Mouse (Mus musculus) mouse embryonic stem cell (cell line): ENCODE data around the gene Klhl35.

Experiments
- in situ Hi-C, 2 experiments: fragments of 300-500 bp; cut with MboI; formaldehyde crosslinking; loops; 1 replicate in 1 of 2; 3 replicates in 1 of 2; pipeline ENCODE4 v1.14.3; 2019 to 2020; ENCODE audit warnings: low sequenced_read_pairs in 2 of 2, low pct_unique_long_range_greater_than_20kb in 1 of 2, mixed read lengths in 1 of 2; ENCODE audit not compliant: unreplicated experiment in 1 of 2

Gene Klhl35

GRCm38 (mm10) chr7:99465811-99466210, at the start of gene Klhl35:
Gene Klhl35 (plus strand): TSS chr7:99466004.
- in situ Hi-C loops: no loop called here

- in situ Hi-C loops: no loop called here
These were observed 46.5 kb upstream of the Klhl35 start for GRCm38 (mm10) chr7:99419311-99419710.

DNA sequence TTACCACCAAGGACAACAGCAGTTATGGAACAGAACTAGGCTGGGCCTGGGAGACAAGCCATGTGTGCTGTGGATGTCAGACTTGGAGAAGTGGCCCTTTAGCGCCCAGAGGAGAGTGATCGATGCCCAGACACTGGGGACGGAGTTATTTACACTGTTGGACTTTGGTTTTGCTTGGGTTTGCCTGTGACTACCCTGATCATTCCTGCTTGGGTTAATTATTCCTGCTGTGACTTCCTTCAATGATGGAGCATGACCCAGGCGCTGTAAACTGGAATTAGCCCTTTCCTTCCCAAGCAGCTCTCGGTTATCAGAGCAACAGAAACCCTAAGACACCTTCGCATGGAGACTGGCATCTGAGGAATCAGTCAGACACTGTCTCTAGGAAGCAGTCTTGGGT, 44.8 kb upstream of the Klhl35 start:
- in situ Hi-C loops: no loop called here

DNA sequence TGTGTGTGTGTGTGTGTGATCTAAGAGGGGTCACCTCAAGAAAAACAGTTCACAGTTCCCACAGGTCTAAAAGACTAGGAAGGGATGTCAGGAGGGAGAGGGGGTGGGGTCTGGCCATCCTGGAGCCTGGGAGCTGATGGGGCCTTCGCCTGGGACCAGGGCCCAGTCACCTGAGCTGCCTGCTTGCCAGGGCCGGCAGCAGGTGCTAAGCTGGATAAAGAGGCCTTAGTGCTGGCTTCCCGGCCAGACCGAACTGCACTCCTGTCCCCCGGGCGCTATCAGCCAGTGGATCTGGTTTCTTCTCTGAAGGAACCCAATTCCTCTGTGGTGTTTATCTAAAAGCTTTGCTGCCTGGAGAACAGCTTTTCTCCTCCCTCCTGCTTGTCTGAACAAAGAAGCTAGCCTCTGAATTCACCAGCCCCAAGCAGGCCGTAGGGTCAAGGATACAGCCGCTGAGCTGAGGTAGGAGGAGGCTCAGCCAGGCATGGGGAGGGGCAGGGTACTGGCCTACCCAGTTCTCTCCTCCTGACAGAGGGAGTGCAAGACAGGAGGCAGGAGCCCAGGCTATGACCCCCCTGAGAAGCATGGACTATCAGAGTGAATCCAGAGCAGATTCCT, 41.2 kb upstream of the Klhl35 start:
- in situ Hi-C loops: no loop called here

DNA sequence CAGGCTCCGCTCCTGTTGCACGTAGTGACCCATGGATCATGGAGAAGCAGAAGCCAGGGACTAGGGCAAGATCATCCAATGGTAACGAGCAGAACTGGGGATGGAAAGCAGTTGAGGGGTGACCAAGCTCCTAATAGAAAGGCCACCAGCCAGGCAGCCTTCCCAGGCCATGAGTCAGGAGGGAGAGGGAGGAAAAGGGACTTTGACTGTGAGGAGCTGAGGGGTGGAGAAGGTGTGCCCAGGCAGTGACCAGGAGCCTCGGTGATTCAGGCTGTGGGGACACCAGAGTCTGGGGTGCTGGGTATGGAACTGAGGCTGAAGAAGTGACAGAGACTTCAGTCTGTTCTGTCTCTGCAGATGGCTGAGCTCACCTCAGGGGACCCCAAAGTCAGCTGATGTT, 40.1 kb upstream of the Klhl35 start:
- in situ Hi-C loops: no loop called here

DNA sequence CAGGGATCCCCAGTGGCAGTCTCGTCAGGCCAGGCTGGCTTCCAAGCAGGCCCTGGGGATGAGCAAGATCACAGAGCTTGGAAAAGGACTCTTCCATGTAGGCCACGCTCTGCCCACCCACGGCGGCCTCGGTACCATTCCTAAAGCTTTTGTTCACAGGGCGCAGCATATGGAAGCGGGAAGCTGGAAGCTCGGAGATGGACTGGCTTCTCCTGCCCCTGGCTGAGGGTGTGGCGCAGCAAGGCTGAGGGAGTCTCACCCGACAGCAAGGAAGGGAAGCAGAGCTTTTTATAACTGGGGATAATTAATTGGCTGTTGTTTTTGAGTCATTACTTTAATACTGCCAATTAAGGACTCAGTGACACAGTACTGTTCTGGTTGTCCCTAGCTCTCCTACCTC, 38.8 kb upstream of the Klhl35 start:
- in situ Hi-C loops: no loop called here

GRCm38 (mm10) chr7:99427987-99428386, 37.8 kb upstream of the Klhl35 start:
- in situ Hi-C loops: no loop called here

- in situ Hi-C loops: no loop called here
These were observed 37.0 kb upstream of the Klhl35 start for GRCm38 (mm10) chr7:99428836-99429235.

DNA sequence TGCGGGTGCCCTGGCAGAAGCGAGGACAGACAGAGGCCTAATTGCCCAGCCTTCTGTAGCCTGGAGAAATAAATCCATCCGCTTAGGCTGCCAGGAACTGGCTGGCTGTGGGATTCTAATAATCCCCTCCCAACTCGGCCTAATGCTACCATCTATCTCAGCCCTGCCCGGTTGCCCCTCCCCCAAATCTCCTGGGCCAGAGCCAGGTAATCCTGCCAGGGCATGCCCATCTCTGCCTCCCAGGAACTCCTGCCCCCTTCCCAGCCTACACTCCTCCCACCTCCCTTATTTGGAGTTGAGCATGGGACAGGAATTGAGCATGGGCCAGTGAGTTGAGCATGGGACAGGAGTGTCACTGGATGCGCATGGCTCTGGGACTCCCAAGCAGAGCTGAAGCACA, 36.0 kb upstream of the Klhl35 start:
- in situ Hi-C loops: no loop called here

GRCm38 (mm10) chr7:99430246-99430645, 35.6 kb upstream of the Klhl35 start:
- in situ Hi-C loops: no loop called here

GRCm38 (mm10) chr7:99432248-99432647, 33.6 kb upstream of the Klhl35 start:
- in situ Hi-C loops: no loop called here

GRCm38 (mm10) chr7:99432863-99433262, 32.9 kb upstream of the Klhl35 start:
- in situ Hi-C loops: no loop called here

- in situ Hi-C loops: no loop called here
These were observed 31.0 kb upstream of the Klhl35 start for GRCm38 (mm10) chr7:99434672-99435250.

GRCm38 (mm10) chr7:99436530-99436929, 29.3 kb upstream of the Klhl35 start:
- in situ Hi-C loops: no loop called here

GRCm38 (mm10) chr7:99438881-99439280, 26.9 kb upstream of the Klhl35 start:
- in situ Hi-C loops: no loop called here

DNA sequence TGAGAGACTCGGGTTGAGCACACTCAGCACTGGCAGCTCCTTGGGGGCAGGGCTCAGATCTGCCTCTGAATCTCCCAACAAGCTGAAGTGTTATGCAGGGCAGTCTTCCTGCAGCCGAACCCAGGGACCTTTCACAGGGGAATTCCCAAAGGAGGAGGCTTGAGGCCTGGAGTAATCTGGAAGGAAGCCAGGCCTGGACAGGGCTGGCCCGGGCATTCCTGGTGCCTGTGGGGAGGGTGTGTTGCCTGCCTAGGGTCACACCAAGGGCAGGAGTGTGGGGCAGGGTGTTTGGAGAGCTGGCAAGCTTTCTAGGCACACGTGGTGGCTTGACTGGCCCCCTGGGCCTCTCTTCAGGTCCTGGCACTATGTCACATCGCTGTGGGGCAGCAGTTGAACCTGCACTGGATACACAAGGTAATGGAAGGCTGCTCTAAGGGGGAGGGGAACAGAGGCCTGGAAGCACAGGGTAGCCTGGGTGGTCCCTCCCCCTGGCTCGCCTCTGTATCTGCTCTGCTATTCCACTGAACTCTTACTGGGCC, 24.2 kb upstream of the Klhl35 start:
- in situ Hi-C loops: no loop called here

GRCm38 (mm10) chr7:99443164-99443563, 22.6 kb upstream of the Klhl35 start:
- in situ Hi-C loops: no loop called here

- in situ Hi-C loops: no loop called here
These were observed 21.8 kb upstream of the Klhl35 start for GRCm38 (mm10) chr7:99444012-99444411.

- in situ Hi-C loops: loop anchor here in 1 of 2 experiments (5.0 kb wide), 1 partner anchor 64 kb away; the partner anchor contains the start of gene Gdpd5
These were observed 20.0 kb upstream of the Klhl35 start for GRCm38 (mm10) chr7:99445833-99446232.

DNA sequence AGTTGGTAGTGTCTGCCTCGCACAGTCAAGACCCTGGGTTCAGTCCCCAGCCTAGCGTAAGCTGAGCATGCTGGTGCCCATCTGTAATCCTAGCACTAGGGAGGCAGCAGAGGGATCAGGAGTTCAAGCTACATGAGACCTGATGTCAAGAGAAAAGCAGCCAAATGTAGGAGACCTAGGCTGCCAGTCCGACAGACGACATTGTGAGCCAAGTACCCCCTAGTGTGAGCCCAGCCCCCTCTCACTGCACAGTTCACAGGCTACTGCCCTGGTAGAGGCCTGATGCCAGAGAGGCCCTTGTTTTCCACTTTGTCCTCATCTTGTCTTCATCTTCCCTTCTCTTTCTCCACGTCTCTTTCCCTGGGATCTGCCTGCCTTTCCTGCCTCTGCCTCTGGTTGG, 18.5 kb upstream of the Klhl35 start:
- in situ Hi-C loops: loop anchor here in 1 of 2 experiments (5.0 kb wide), 1 partner anchor 65 kb away; the partner anchor contains the start of gene Gdpd5
